Mouse (Mus musculus) stomach, postnatal 0 days (tissue): ENCODE results near the gene Bud13. TPM values are rescaled to one million over a fixed set of nuclear protein-coding genes. Genes with fewer than 3 reads are reported as not detected.
"Not testable (repeated sequence)": the region's sequence is repeated elsewhere in the genome, so short reads cannot be mapped to it uniquely, and the experiment has no call there.

ENCODE experiments used
- ATAC-seq: fragments of 200-750 bp; cut with Nextera tagmentation; 2 replicates; pipeline ENCODE4 v1.8.0; 2017; ENCODE audit not compliant: low FRiP score, low TSS enrichment
- DNase-seq: peaks from one replicate; pipeline ENCODE4 v3.0.0-alpha.2; 2016; ENCODE audit warnings: low spot score
- H3K27ac ChIP-seq: fragments of 300-500 bp; sonication (generic); replicated peaks from 2 replicates; pipeline ENCODE4 v1.5.1; 2014; ENCODE audit warnings: mild to moderate bottlenecking, control low read depth
- H3K27me3 ChIP-seq: fragments of 300-500 bp; sonication (generic); 2 replicates; pipeline ENCODE4 v1.6.1; 2014; ENCODE audit warnings: low read length; ENCODE audit not compliant: control insufficient read depth, insufficient read depth
- H3K36me3 ChIP-seq: fragments of 300-500 bp; sonication (generic); 2 replicates; pipeline ENCODE4 v1.6.1; 2014; ENCODE audit warnings: low read length, mixed read lengths; ENCODE audit not compliant: control insufficient read depth, insufficient read depth
- H3K4me1 ChIP-seq: fragments of 300-500 bp; sonication (generic); replicated peaks from 2 replicates; pipeline ENCODE4 v1.6.1; 2014; ENCODE audit warnings: antibody characterized with exemption; ENCODE audit not compliant: control insufficient read depth, insufficient read depth
- H3K4me2 ChIP-seq: fragments of 300-500 bp; sonication (generic); replicated peaks from 2 replicates; pipeline ENCODE4 v1.6.1; 2014; ENCODE audit warnings: low read depth, mild to moderate bottlenecking, control low read depth, moderate library complexity
- H3K4me3 ChIP-seq: fragments of 300-500 bp; sonication (generic); 2 replicates; pipeline ENCODE4 v1.5.1; 2014; ENCODE audit warnings: low read depth, low read length, control low read depth
- H3K9ac ChIP-seq: fragments of 300-500 bp; sonication (generic); 2 replicates; pipeline ENCODE4 v1.6.1; 2014; ENCODE audit warnings: mild to moderate bottlenecking, low read length, control low read depth, mixed read lengths
- H3K9me3 ChIP-seq: fragments of 300-500 bp; sonication (generic); 2 replicates; pipeline ENCODE4 v1.6.1; 2016; ENCODE audit warnings: low read length; ENCODE audit not compliant: control insufficient read depth
- CTCF ChIP-seq: IDR thresholded peaks from 2 replicates; pipeline ENCODE4 v1.5.1; 2016; ENCODE audit warnings: antibody characterized with exemption, low read depth, mild to moderate bottlenecking, moderate library complexity
- EP300 ChIP-seq: optimal IDR thresholded peaks from 2 replicates; pipeline ENCODE3; 2016; ENCODE audit warnings: antibody characterized with exemption
- WGBS: fragments of 180-500 bp; shearing (Covaris S2); extraction: QIAGEN DNeasy Blood & Tissue Kit; methylation state at CpG from one replicate; pipeline ENCODE4 v1.1.7; 2014; 5-methylcytosine and 5-hydroxymethylcytosine counted together
- polyA plus RNA-seq: library from polyadenylated mRNA; unstranded; fragments of >200 nt; fragmentation: Nextera tagmentation; extraction: Ambion mirVana; gene quantifications from 2 replicates; pipeline ENCODE4 v1.2.1, GENCODE M21; 2015

The Bud13 gene
- polyA plus RNA-seq, 1 experiment from 2014 or later, result 7.6 TPM

DNA sequence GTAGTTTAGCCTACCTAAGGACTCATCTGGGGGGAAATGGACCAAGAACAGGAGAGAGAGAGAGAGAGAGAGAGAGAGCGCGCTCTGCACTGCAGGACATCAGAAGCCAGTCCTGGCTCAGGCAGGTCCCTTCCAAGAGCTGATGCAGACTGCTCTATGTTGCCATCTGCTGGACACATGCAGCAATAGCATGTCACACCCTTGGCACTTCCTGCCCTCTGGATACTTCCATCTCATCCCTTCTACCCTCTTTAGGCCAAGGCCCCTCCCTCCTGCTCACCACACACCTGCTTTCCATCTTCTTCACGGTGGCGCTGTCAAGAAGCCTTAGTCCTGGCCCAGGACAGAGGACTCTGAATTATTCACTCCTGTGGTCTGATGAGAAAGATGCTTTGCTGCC is 31.7 kb downstream of the Bud13 start:
- TF ChIP-seq EP300 (no peak), CTCF (peak; percentile 98)
- H3K36me3 ChIP-seq, result no peaks in the 10 kb centered on the region
- H3K9me3 ChIP-seq, result no peaks in the 10 kb centered on the region
- no peak overlapping the region for H3K9ac ChIP-seq
- no peak overlapping the region for H3K27ac ChIP-seq
- ATAC-seq (peak; percentile 54), DNase-seq (peak; percentile 74)
- H3K4me2 ChIP-seq, result no peak overlapping the region
- H3K27me3 ChIP-seq, result no peaks in the 10 kb centered on the region
- WGBS, result 9% methylated on average over 4 of the region's 4 CpGs
- H3K4me1 ChIP-seq, result no peaks in the 10 kb centered on the region
- no peak overlapping the region for H3K4me3 ChIP-seq

DNA sequence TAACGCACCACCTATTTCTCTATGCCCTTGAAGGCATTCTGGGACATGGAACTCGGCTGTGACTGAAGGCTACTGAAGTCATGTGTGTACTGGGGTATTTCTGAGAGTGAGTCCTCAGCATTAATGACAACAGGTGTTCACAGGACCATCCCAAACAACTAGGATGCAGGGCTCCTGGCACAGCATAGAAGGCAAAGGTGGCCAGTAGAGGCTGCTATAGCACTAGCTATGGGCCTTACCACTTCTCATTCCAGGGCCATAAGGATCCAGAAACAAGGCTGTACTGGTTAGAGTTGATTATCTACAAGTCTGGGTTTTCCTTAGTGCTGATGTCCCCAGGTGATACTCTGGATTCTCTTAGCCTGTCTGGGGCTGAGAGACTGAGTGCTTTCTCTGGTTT is 32.1 kb downstream of the Bud13 start:
- Histone ChIP-seq H3K36me3 (no peaks in the 10 kb centered on the region), H3K4me2 (no peak overlapping the region), H3K9ac (no peak overlapping the region), H3K4me1 (no peaks in the 10 kb centered on the region), H3K4me3 (no peak overlapping the region), H3K27me3 (no peaks in the 10 kb centered on the region), H3K9me3 (no peaks in the 10 kb centered on the region), H3K27ac (no peak overlapping the region)
- WGBS, result 48% methylated on average over 2 of the region's 2 CpGs
- no peak for DNase-seq
- no peak for ATAC-seq
- TF ChIP-seq CTCF (no peak), EP300 (no peak)

DNA sequence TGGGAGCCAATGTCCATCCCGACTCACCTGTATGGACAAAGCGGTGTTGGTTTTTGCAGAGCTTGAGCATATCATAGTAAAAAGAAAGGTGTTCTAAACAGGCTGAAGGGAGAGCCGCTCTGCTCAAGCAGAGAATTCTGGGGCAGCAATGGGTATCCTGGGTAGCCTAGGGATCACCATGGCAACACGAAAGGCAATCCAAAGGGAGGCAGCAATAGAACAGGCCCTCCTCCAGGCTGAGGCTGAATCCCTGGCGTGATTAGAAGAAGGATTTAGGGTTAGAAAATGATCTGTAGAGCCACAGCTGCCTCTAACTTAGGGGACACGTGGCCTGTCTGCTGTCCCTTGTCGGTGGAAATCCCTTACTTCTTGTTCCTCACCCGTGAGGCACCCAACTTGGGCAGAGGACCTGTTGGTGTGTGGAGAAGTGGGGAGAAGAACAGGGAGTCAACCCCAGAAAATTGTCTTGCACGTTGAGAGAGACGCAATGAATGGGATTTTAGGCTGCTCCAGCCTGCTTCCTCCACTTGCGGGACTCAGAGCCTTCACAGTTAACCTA is 33.1 kb downstream of the Bud13 start:
- H3K27me3 ChIP-seq, result no peaks in the 10 kb centered on the region
- ATAC-seq (no peak), DNase-seq (no peak)
- no peaks in the 10 kb centered on the region for H3K36me3 ChIP-seq
- H3K27ac ChIP-seq, result no peak overlapping the region
- H3K4me3 ChIP-seq, result no peak overlapping the region
- no peaks in the 10 kb centered on the region for H3K4me1 ChIP-seq
- TF ChIP-seq CTCF, result no peak
- TF ChIP-seq EP300, result no peak
- no peak overlapping the region for H3K4me2 ChIP-seq
- 66% methylated on average over 11 of the region's 11 CpGs for WGBS
- H3K9ac ChIP-seq, result no peak overlapping the region
- H3K9me3 ChIP-seq, result no peaks in the 10 kb centered on the region

GRCm38 (mm10) chr9:46316388-46316787 is 33.6 kb downstream of the Bud13 start:
- Histone ChIP-seq H3K4me3 (no peak overlapping the region), H3K27ac (no peak overlapping the region), H3K4me2 (no peak overlapping the region), H3K4me1 (no peaks in the 10 kb centered on the region), H3K27me3 (no peaks in the 10 kb centered on the region), H3K36me3 (no peaks in the 10 kb centered on the region), H3K9me3 (no peaks in the 10 kb centered on the region), H3K9ac (no peak overlapping the region)
- no peak for ATAC-seq
- TF ChIP-seq CTCF, result no peak
- no peak for TF ChIP-seq EP300
- WGBS, result 38% methylated on average over 5 of the region's 5 CpGs
- DNase-seq, result no peak

DNA sequence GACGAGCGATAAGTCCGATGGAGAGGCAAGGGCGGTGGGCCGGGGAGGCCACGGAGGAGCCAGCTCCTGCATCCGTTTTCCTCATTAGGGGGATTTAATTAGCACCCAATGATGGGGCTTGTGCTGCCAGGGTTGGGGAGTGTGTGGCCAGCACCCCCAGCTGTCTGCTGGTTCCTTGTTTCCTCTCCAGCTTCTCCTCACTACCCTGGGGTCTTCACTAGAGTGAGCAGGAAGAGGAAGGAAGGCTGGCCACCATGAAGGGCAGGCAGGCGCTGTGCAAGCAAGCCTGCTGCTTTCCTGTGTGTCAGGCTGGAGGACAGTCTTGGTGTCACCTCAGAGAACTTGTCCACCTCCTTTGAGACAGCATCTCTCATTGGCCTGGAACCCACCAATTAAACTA is 34.1 kb downstream of the Bud13 start:
- H3K36me3 ChIP-seq, result no peaks in the 10 kb centered on the region
- no peak overlapping the region for H3K27ac ChIP-seq
- 66% methylated on average over 8 of the region's 8 CpGs for WGBS
- H3K4me3 ChIP-seq, result no peak overlapping the region
- H3K27me3 ChIP-seq, result no peaks in the 10 kb centered on the region
- DNase-seq (no peak), ATAC-seq (no peak)
- H3K9ac ChIP-seq, result no peak overlapping the region
- H3K4me1 ChIP-seq, result no peaks in the 10 kb centered on the region
- H3K4me2 ChIP-seq, result no peak overlapping the region
- no peaks in the 10 kb centered on the region for H3K9me3 ChIP-seq
- TF ChIP-seq CTCF (no peak), EP300 (no peak)

DNA sequence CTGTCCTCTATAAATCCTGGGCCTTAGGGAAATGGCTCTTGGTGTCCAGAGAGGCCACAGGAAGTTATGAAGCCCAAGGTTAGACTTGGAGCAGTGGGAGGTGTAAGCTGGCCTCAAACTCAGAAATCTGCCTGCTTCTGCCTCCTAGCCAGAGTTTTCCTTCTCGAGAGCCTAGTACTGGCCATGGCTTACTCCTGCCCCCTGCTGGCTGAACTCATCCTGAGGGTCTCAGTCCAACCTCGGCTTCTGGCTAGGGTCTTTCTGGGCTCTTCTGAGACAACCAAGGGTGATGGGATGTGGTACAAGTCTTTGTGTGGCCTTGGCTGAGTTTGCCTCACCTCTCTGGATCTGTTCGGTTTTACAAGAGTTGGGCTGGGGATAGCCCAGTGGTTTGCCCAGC is 35.1 kb downstream of the Bud13 start:
- WGBS, result 94% methylated on average over 3 of the region's 3 CpGs

GRCm38 (mm10) chr9:46319886-46320285 is 37.1 kb downstream of the Bud13 start, which contains the start of gene 4931429L15Rik:
TSS of gene 4931429L15Rik (minus strand) at chr9:46319986.
- not testable (repeated sequence) for H3K9me3 ChIP-seq, DNase-seq, ATAC-seq, H3K4me3 ChIP-seq, H3K27me3 ChIP-seq, H3K9ac ChIP-seq, H3K4me2 ChIP-seq, H3K27ac ChIP-seq, H3K36me3 ChIP-seq, H3K4me1 ChIP-seq
- 73% methylated on average over 6 of the region's 6 CpGs for WGBS

More for the DNA sequence above, 35.1 kb downstream of the Bud13 start:
- Histone ChIP-seq H3K27me3 (no peaks in the 10 kb centered on the region), H3K9ac (no peak overlapping the region), H3K4me3 (no peak overlapping the region), H3K4me1 (no peaks in the 10 kb centered on the region), H3K36me3 (no peaks in the 10 kb centered on the region), H3K4me2 (no peak overlapping the region), H3K27ac (no peak overlapping the region), H3K9me3 (no peaks in the 10 kb centered on the region)
- DNase-seq, result no peak
- ATAC-seq, result no peak
- TF ChIP-seq CTCF (0 out of 2 replicates have a peak, but pooled peaks have one; percentile 11), EP300 (no peak)
